Mouse (Mus musculus): ENCODE measurements around the gene Sntb2. TPM values are rescaled to one million over a fixed set of nuclear protein-coding genes. Genes with fewer than 3 reads are reported as not detected.

Sntb2 gene
- polyA plus RNA-seq, 1 experiment from 2014 or later: 6.3 TPM

GRCm38 (mm10) chr8:106953571-106953970 is 18.0 kb downstream of the Sntb2 start:
- Histone ChIP-seq H3K36me3 (ENCODE audit: control insufficient read depth, insufficient read depth, low read length) (no peaks in the 10 kb centered on the region), H3K27me3 (ENCODE audit: control insufficient read depth, insufficient read depth, low read length) (no peaks in the 10 kb centered on the region), H3K4me3 (ENCODE audit: low read depth, low read length) (no peak overlapping the region), H3K4me1 (ENCODE audit: control insufficient read depth, insufficient read depth, low read length) (no peaks in the 10 kb centered on the region), H3K4me2 (ENCODE audit: low read depth) (no peak overlapping the region), H3K27ac (ENCODE audit: low read depth, low read length) (no peak overlapping the region), H3K9ac (ENCODE audit: low read length) (no peak overlapping the region), H3K9me3 (ENCODE audit: control insufficient read depth, low read length) (no peaks in the 10 kb centered on the region)
- ATAC-seq (ENCODE audit: insufficient read depth, low FRiP score, low TSS enrichment): no peak
- DNase-seq (ENCODE audit: low spot score): no peak
- 88% methylated on average over 4 of the region's 4 CpGs for WGBS

GRCm38 (mm10) chr8:106957086-106957485 is 21.5 kb downstream of the Sntb2 start:
- Histone ChIP-seq H3K4me2 (ENCODE audit: low read depth) (no peak overlapping the region), H3K4me3 (ENCODE audit: low read depth, low read length) (no peak overlapping the region), H3K27me3 (ENCODE audit: control insufficient read depth, insufficient read depth, low read length) (no peaks in the 10 kb centered on the region), H3K9me3 (ENCODE audit: control insufficient read depth, low read length) (no peaks in the 10 kb centered on the region), H3K4me1 (ENCODE audit: control insufficient read depth, insufficient read depth, low read length) (no peaks in the 10 kb centered on the region), H3K27ac (ENCODE audit: low read depth, low read length) (no peak overlapping the region), H3K36me3 (ENCODE audit: control insufficient read depth, insufficient read depth, low read length) (no peaks in the 10 kb centered on the region), H3K9ac (ENCODE audit: low read length) (no peak overlapping the region)
- ATAC-seq (ENCODE audit: insufficient read depth, low FRiP score, low TSS enrichment) (no peak), DNase-seq (ENCODE audit: low spot score) (no peak)
- WGBS: 89% methylated on average over 3 of the region's 3 CpGs

GRCm38 (mm10) chr8:106958212-106958611 is 22.7 kb downstream of the Sntb2 start:
- ATAC-seq (ENCODE audit: insufficient read depth, low FRiP score, low TSS enrichment) (no peak), DNase-seq (ENCODE audit: low spot score) (no peak)
- 94% methylated on average over 3 of the region's 3 CpGs for WGBS
- H3K4me3 ChIP-seq (ENCODE audit: low read depth, low read length): no peak overlapping the region
- no peaks in the 10 kb centered on the region for H3K4me1 ChIP-seq (ENCODE audit: control insufficient read depth, insufficient read depth, low read length)
- no peaks in the 10 kb centered on the region for H3K27me3 ChIP-seq (ENCODE audit: control insufficient read depth, insufficient read depth, low read length)
- H3K4me2 ChIP-seq (ENCODE audit: low read depth): no peak overlapping the region
- H3K36me3 ChIP-seq (ENCODE audit: control insufficient read depth, insufficient read depth, low read length): no peaks in the 10 kb centered on the region
- H3K9ac ChIP-seq (ENCODE audit: low read length): no peak overlapping the region
- no peak overlapping the region for H3K27ac ChIP-seq (ENCODE audit: low read depth, low read length)
- H3K9me3 ChIP-seq (ENCODE audit: control insufficient read depth, low read length): no peaks in the 10 kb centered on the region

GRCm38 (mm10) chr8:106959626-106960025 is 24.1 kb downstream of the Sntb2 start:
- H3K4me2 ChIP-seq (ENCODE audit: low read depth): no peak overlapping the region
- no peak for ATAC-seq (ENCODE audit: insufficient read depth, low FRiP score, low TSS enrichment)
- WGBS: 81% methylated on average over 2 of the region's 2 CpGs
- no peaks in the 10 kb centered on the region for H3K36me3 ChIP-seq (ENCODE audit: control insufficient read depth, insufficient read depth, low read length)
- no peak overlapping the region for H3K27ac ChIP-seq (ENCODE audit: low read depth, low read length)
- H3K9ac ChIP-seq (ENCODE audit: low read length): no peak overlapping the region
- H3K27me3 ChIP-seq (ENCODE audit: control insufficient read depth, insufficient read depth, low read length): no peaks in the 10 kb centered on the region
- DNase-seq (ENCODE audit: low spot score): no peak
- no peak overlapping the region for H3K4me3 ChIP-seq (ENCODE audit: low read depth, low read length)
- H3K9me3 ChIP-seq (ENCODE audit: control insufficient read depth, low read length): no peaks in the 10 kb centered on the region
- 0 out of 2 replicates have a peak, but pooled peaks cover 3% of the 10 kb centered on the region for H3K4me1 ChIP-seq (ENCODE audit: control insufficient read depth, insufficient read depth, low read length)

- ATAC-seq (ENCODE audit: insufficient read depth, low FRiP score, low TSS enrichment): no peak
- DNase-seq (ENCODE audit: low spot score): no peak
- WGBS: 85% methylated on average over 3 of the region's 3 CpGs
- Histone ChIP-seq H3K9me3 (ENCODE audit: control insufficient read depth, low read length) (no peaks in the 10 kb centered on the region), H3K4me2 (ENCODE audit: low read depth) (no peak overlapping the region), H3K27ac (ENCODE audit: low read depth, low read length) (no peak overlapping the region), H3K9ac (ENCODE audit: low read length) (no peak overlapping the region), H3K27me3 (ENCODE audit: control insufficient read depth, insufficient read depth, low read length) (no peaks in the 10 kb centered on the region), H3K4me1 (ENCODE audit: control insufficient read depth, insufficient read depth, low read length) (0 out of 2 replicates have a peak, but pooled peaks cover 3% of the 10 kb centered on the region), H3K36me3 (ENCODE audit: control insufficient read depth, insufficient read depth, low read length) (no peaks in the 10 kb centered on the region), H3K4me3 (ENCODE audit: low read depth, low read length) (no peak overlapping the region)
Observed at GRCm38 (mm10) chr8:106962322-106962721, 26.8 kb downstream of the Sntb2 start.

- Histone ChIP-seq H3K4me2 (ENCODE audit: low read depth) (no peak overlapping the region), H3K4me3 (ENCODE audit: low read depth, low read length) (no peak overlapping the region), H3K27ac (ENCODE audit: low read depth, low read length) (no peak overlapping the region), H3K9me3 (ENCODE audit: control insufficient read depth, low read length) (no peaks in the 10 kb centered on the region), H3K4me1 (ENCODE audit: control insufficient read depth, insufficient read depth, low read length) (0 out of 2 replicates have a peak, but pooled peaks cover 3% of the 10 kb centered on the region), H3K9ac (ENCODE audit: low read length) (no peak overlapping the region), H3K27me3 (ENCODE audit: control insufficient read depth, insufficient read depth, low read length) (no peaks in the 10 kb centered on the region), H3K36me3 (ENCODE audit: control insufficient read depth, insufficient read depth, low read length) (no peaks in the 10 kb centered on the region)
- ATAC-seq (ENCODE audit: insufficient read depth, low FRiP score, low TSS enrichment): no peak
- WGBS: 41% methylated on average over 6 of the region's 6 CpGs
- DNase-seq (ENCODE audit: low spot score): peak; percentile 25
Observed at GRCm38 (mm10) chr8:106963365-106963764, 27.8 kb downstream of the Sntb2 start.

GRCm38 (mm10) chr8:106964573-106964972 is 29.0 kb downstream of the Sntb2 start:
- no peaks in the 10 kb centered on the region for H3K36me3 ChIP-seq (ENCODE audit: control insufficient read depth, insufficient read depth, low read length)
- no peak overlapping the region for H3K4me2 ChIP-seq (ENCODE audit: low read depth)
- WGBS: 85% methylated on average over 4 of the region's 4 CpGs
- 0 out of 2 replicates have a peak, but pooled peaks cover 3% of the 10 kb centered on the region for H3K4me1 ChIP-seq (ENCODE audit: control insufficient read depth, insufficient read depth, low read length)
- H3K27ac ChIP-seq (ENCODE audit: low read depth, low read length): no peak overlapping the region
- H3K9me3 ChIP-seq (ENCODE audit: control insufficient read depth, low read length): no peaks in the 10 kb centered on the region
- no peaks in the 10 kb centered on the region for H3K27me3 ChIP-seq (ENCODE audit: control insufficient read depth, insufficient read depth, low read length)
- H3K4me3 ChIP-seq (ENCODE audit: low read depth, low read length): no peak overlapping the region
- DNase-seq (ENCODE audit: low spot score): no peak
- no peak for ATAC-seq (ENCODE audit: insufficient read depth, low FRiP score, low TSS enrichment)
- H3K9ac ChIP-seq (ENCODE audit: low read length): no peak overlapping the region

- no peak for DNase-seq (ENCODE audit: low spot score)
- WGBS: 88% methylated on average over 3 of the region's 3 CpGs
- H3K4me3 ChIP-seq (ENCODE audit: low read depth, low read length): no peak overlapping the region
- no peaks in the 10 kb centered on the region for H3K27me3 ChIP-seq (ENCODE audit: control insufficient read depth, insufficient read depth, low read length)
- no peaks in the 10 kb centered on the region for H3K9me3 ChIP-seq (ENCODE audit: control insufficient read depth, low read length)
- ATAC-seq (ENCODE audit: insufficient read depth, low FRiP score, low TSS enrichment): no peak
- no peaks in the 10 kb centered on the region for H3K4me1 ChIP-seq (ENCODE audit: control insufficient read depth, insufficient read depth, low read length)
- H3K4me2 ChIP-seq (ENCODE audit: low read depth): no peak overlapping the region
- H3K9ac ChIP-seq (ENCODE audit: low read length): no peak overlapping the region
- no peak overlapping the region for H3K27ac ChIP-seq (ENCODE audit: low read depth, low read length)
- no peaks in the 10 kb centered on the region for H3K36me3 ChIP-seq (ENCODE audit: control insufficient read depth, insufficient read depth, low read length)
Observed at GRCm38 (mm10) chr8:106969964-106970363, 34.4 kb downstream of the Sntb2 start.

- Histone ChIP-seq H3K9me3 (ENCODE audit: control insufficient read depth, low read length) (no peaks in the 10 kb centered on the region), H3K9ac (ENCODE audit: low read length) (no peak overlapping the region), H3K4me2 (ENCODE audit: low read depth) (no peak overlapping the region), H3K27me3 (ENCODE audit: control insufficient read depth, insufficient read depth, low read length) (no peaks in the 10 kb centered on the region), H3K27ac (ENCODE audit: low read depth, low read length) (no peak overlapping the region), H3K4me3 (ENCODE audit: low read depth, low read length) (no peak overlapping the region), H3K4me1 (ENCODE audit: control insufficient read depth, insufficient read depth, low read length) (no peaks in the 10 kb centered on the region), H3K36me3 (ENCODE audit: control insufficient read depth, insufficient read depth, low read length) (no peaks in the 10 kb centered on the region)
- 86% methylated on average over 5 of the region's 5 CpGs for WGBS
- ATAC-seq (ENCODE audit: insufficient read depth, low FRiP score, low TSS enrichment) (no peak), DNase-seq (ENCODE audit: low spot score) (no peak)
Observed at GRCm38 (mm10) chr8:106971916-106972315, 36.4 kb downstream of the Sntb2 start.

All from neural tube, embryonic 11.5 days (tissue).